Mouse (Mus musculus) lung, postnatal 0 days (tissue): ENCODE data around the gene Ephb2.

Experiments
- CTCF ChIP-seq: IDR thresholded peaks from 2 replicates; pipeline ENCODE4 v1.5.1; 2016; ENCODE audit warnings: antibody characterized with exemption, mild to moderate bottlenecking
- EP300 ChIP-seq: IDR thresholded peaks from 2 replicates; pipeline ENCODE4 v1.6.1; 2016; ENCODE audit warnings: antibody characterized with exemption, mild to moderate bottlenecking, control low read depth

DNA sequence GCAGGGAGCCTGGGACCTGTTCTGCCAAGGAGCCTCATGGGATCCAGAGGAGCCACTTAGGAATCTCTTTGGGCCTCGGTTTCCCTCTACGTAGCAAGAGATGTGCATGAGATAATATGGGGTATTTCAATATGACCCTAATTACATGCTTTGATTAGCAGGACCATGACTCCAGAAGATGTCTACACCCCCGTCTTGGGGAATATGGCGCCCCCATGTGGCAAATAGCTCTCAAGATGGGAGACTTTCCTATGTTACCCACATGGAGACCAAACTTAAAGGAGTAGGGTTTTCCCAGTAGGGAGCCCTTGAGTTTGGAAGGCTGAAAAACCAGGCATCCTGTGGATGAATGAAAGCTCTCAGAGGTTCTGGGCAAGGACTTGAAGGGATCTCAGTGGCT is 147.7 kb downstream of the Ephb2 start:
- TF ChIP-seq EP300: no peak
- TF ChIP-seq CTCF: 0 out of 2 replicates have a peak, but pooled peaks have one; percentile 15
